Mouse (Mus musculus) midbrain, embryonic 16.5 days (tissue): Measurements from ENCODE around the gene Pax5. TPM values are rescaled to one million over a fixed set of nuclear protein-coding genes. Genes with fewer than 3 reads are reported as not detected.

Experiments used
- ATAC-seq: fragments of 200-750 bp; cut with Nextera tagmentation; 2 replicates; pipeline ENCODE4 v1.8.0; 2017; ENCODE audit warnings: moderate TSS enrichment
- H3K27ac ChIP-seq: fragments of 300-500 bp; sonication (generic); 2 replicates; pipeline ENCODE4 v1.5.1; 2014; ENCODE audit warnings: mild to moderate bottlenecking, low read length, mixed read lengths
- H3K27me3 ChIP-seq: fragments of 300-500 bp; sonication (generic); 2 replicates; pipeline ENCODE4 v1.6.1; 2014; ENCODE audit warnings: low read depth, low read length, mixed read lengths; ENCODE audit not compliant: control insufficient read depth, insufficient read depth
- H3K36me3 ChIP-seq: fragments of 300-500 bp; sonication (generic); 2 replicates; pipeline ENCODE4 v1.6.1; 2014; ENCODE audit warnings: mild to moderate bottlenecking, low read length, moderate library complexity, mixed read lengths; ENCODE audit not compliant: control insufficient read depth, insufficient read depth
- H3K4me1 ChIP-seq: fragments of 300-500 bp; sonication (generic); 2 replicates; pipeline ENCODE4 v1.6.1; 2014; ENCODE audit warnings: mild to moderate bottlenecking, low read length, mixed read lengths; ENCODE audit not compliant: control insufficient read depth, insufficient read depth
- H3K4me2 ChIP-seq: fragments of 300-500 bp; sonication (generic); 2 replicates; pipeline ENCODE4 v1.6.1; 2014; ENCODE audit warnings: mild to moderate bottlenecking, low read length, mixed read lengths
- H3K4me3 ChIP-seq: fragments of 300-500 bp; sonication (generic); 2 replicates; pipeline ENCODE4 v1.5.1; 2014; ENCODE audit warnings: low read depth, mild to moderate bottlenecking, low read length, moderate library complexity, mixed read lengths
- H3K9ac ChIP-seq: fragments of 300-500 bp; sonication (generic); 2 replicates; pipeline ENCODE4 v1.6.1; 2014; ENCODE audit warnings: low read depth, low read length, mixed read lengths
- H3K9me3 ChIP-seq: fragments of 300-500 bp; sonication (generic); replicated peaks from 2 replicates; pipeline ENCODE4 v1.6.1; 2014; ENCODE audit warnings: mild to moderate bottlenecking, low read length, mixed read lengths; ENCODE audit not compliant: control insufficient read depth, poor library complexity, severe bottlenecking
- WGBS: fragments of 180-500 bp; shearing (Covaris S2); extraction: QIAGEN DNeasy Blood & Tissue Kit; methylation state at CpG from one replicate; pipeline ENCODE4 v1.1.7; 2014; 5-methylcytosine and 5-hydroxymethylcytosine counted together
- polyA plus RNA-seq: library from polyadenylated mRNA; unstranded; fragments of >200 nt; fragmentation: Nextera tagmentation; extraction: Ambion mirVana; gene quantifications from 2 replicates; pipeline ENCODE4 v1.2.1, GENCODE M21; 2015

Gene Pax5
- polyA plus RNA-seq, 1 experiment from 2014 or later = 3.6 TPM

DNA sequence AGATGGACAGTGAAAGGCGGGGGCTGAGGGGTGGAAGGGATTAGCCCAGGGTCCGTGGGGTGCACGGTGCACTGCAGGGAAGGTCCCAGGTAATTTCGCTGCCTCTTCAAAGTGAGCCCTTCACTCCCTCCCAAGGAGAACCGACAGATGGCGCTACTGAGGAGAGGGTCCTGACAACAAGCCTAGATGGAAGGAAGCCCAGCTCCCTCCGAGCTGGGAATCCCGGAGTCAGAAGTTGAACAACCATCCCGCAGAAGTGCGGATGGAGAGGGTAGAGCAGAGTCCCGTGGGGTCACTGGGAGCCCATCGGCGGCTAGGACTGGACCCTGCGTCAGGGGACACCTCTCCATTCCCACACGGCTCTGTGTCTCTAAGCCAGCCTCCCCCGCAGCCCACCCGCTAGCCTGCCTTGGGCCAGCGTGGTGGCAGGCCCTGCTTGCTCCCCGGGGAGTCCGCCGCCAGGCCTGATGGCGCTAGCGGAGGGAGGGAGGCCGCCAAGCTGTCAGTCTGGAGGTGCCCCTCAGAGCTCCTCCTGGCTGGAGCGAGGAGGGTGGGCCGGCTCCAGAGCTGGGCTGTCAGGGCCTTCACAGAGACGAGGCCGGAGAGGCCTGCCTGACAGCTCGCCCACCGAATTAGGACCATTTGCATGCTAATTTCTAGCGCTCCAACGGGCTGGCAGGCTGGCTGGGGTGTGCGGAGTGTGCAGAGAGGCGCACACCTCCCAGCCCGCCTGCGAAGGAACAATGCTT is 152.3 kb downstream of the Pax5 start:
- H3K9me3 ChIP-seq = no peaks in the 10 kb centered on the region
- WGBS = 2% methylated on average over 36 of the region's 36 CpGs
- peak overlapping the region; percentile 26 for H3K4me3 ChIP-seq
- peak overlapping the region; percentile 62 for H3K27ac ChIP-seq
- H3K27me3 ChIP-seq = peaks cover 5% of the 10 kb centered on the region; the same call in 1 of the 2 replicates
- peak overlapping the region; percentile 65 for H3K9ac ChIP-seq
- H3K4me2 ChIP-seq = peak overlapping the region; percentile 60
- H3K4me1 ChIP-seq = peaks cover 12% of the 10 kb centered on the region; the same call in 1 of the 2 replicates
- no peaks in the 10 kb centered on the region for H3K36me3 ChIP-seq
- ATAC-seq = peak; percentile 86

DNA sequence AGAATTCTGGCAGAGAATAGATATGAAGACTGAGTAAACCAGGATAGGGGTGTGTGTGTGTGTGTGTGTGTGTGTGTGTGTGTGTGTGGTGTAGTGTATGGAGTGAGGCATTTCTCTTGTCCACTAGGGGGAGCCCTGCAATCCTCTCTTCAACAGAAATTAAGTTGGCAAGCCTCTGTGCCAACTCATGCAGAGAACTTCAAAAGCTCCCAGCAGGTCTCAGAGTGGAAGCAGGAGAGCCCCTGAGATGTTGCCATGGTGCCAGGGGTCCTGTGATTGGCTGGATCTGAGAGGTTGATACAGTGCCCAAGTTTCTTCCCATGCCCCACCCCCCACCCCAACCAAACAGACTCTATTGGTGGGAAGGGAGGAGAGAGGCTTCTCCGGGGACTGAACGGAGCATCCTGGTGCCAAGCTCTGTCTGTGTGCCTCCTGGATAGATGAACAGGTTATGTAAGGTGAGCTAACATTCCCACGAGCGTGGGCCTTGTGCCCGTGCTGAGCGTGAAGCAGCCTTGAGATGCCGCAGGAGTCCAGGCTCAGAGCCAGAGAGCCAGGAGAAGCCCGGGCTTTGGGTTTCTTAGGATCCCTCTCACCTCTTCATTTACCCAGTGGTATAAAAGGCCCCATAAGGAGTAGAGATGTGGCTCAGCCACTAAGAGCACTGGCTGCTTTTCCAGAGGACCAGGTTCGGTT is 153.6 kb downstream of the Pax5 start:
- H3K36me3 ChIP-seq = no peaks in the 10 kb centered on the region
- no peak overlapping the region for H3K4me2 ChIP-seq
- no peak for ATAC-seq
- no peaks in the 10 kb centered on the region for H3K9me3 ChIP-seq
- no peak overlapping the region for H3K9ac ChIP-seq
- H3K4me3 ChIP-seq = no peak overlapping the region
- no peak overlapping the region for H3K27ac ChIP-seq
- peaks cover 5% of the 10 kb centered on the region; the same call in 1 of the 2 replicates for H3K27me3 ChIP-seq
- H3K4me1 ChIP-seq = peaks cover 12% of the 10 kb centered on the region; the same call in 1 of the 2 replicates
- 91% methylated on average over 9 of the region's 9 CpGs for WGBS

DNA sequence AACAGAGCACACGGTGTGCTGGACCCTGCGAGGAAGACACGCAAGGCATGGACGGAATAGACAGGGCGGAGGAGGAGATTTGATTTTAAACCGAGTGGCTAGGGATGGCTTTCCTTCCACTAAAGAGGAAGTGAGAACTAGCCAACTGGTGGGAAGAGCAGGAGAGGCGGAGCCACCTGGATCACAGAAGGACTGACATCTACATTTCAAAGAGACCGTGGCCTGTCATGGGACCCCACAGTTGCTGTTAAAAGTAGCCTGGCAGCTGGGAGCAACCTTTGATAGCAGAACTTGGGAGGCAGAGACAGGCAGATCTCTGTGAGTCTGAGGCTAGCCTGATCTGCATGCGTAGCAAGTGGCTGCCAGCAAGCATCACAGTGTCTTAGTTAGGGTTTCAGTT is 154.7 kb downstream of the Pax5 start:
- no peak overlapping the region for H3K9ac ChIP-seq
- H3K36me3 ChIP-seq = no peaks in the 10 kb centered on the region
- H3K9me3 ChIP-seq = no peaks in the 10 kb centered on the region
- peaks cover 5% of the 10 kb centered on the region; the same call in 1 of the 2 replicates for H3K27me3 ChIP-seq
- WGBS = 89% methylated on average over 9 of the region's 9 CpGs
- no peak overlapping the region for H3K27ac ChIP-seq
- H3K4me2 ChIP-seq = no peak overlapping the region
- no peak overlapping the region for H3K4me3 ChIP-seq
- no peak for ATAC-seq
- peaks cover 12% of the 10 kb centered on the region; the same call in 1 of the 2 replicates for H3K4me1 ChIP-seq

DNA sequence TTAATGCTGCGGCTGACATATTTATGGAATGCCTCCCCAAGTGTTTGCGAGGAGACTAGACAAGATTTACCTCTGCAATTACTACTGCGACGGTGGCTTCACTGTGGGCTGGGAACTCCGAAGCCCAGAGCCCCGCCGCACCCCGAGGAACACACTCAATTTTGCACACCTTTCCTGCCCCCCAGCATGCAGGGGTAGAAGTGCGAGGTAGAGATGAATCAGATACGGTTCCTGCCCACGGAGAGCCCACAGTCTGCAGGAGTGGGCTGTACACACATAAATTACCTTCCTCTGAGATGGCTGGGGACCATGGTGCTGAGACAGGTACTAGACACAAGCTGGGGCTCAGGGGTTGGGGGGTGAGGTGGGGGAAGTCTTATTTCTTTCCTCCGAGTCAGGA is 158.8 kb downstream of the Pax5 start:
- WGBS = 84% methylated on average over 12 of the region's 12 CpGs
- H3K4me2 ChIP-seq = no peak overlapping the region

DNA sequence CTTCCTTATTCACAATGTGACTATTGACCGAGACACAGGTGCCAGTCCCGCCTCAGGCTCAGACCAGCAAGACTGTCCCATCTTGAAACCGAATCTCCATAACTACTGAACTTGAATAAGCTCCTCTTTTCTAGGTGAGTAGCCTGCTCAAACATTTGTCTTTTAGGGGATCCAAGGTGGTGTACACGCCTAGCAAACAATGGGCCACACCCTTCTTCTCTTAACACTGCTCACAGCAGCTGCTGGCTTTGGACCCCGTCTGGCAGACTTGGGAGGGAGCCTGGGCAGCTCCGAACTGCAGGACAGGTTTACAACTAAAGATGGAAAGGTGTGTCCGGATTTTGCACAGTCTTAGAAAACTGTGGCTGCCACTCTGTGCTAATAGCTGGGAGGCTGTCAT is 161.3 kb downstream of the Pax5 start:
- no peaks in the 10 kb centered on the region for H3K27me3 ChIP-seq
- no peak overlapping the region for H3K27ac ChIP-seq
- no peaks in the 10 kb centered on the region for H3K9me3 ChIP-seq
- no peaks in the 10 kb centered on the region for H3K4me1 ChIP-seq
- WGBS = 93% methylated on average over 7 of the region's 7 CpGs
- no peak overlapping the region for H3K9ac ChIP-seq
- no peak for ATAC-seq
- no peak overlapping the region for H3K4me2 ChIP-seq
- H3K36me3 ChIP-seq = no peaks in the 10 kb centered on the region
- no peak overlapping the region for H3K4me3 ChIP-seq

More for the DNA sequence above, 158.8 kb downstream of the Pax5 start:
- H3K27me3 ChIP-seq = no peaks in the 10 kb centered on the region; the same call in 1 of the 2 replicates
- no peaks in the 10 kb centered on the region for H3K9me3 ChIP-seq
- no peak overlapping the region for H3K27ac ChIP-seq
- no peak overlapping the region for H3K4me3 ChIP-seq
- no peak for ATAC-seq
- H3K36me3 ChIP-seq = no peaks in the 10 kb centered on the region
- no peaks in the 10 kb centered on the region for H3K4me1 ChIP-seq
- no peak overlapping the region for H3K9ac ChIP-seq

DNA sequence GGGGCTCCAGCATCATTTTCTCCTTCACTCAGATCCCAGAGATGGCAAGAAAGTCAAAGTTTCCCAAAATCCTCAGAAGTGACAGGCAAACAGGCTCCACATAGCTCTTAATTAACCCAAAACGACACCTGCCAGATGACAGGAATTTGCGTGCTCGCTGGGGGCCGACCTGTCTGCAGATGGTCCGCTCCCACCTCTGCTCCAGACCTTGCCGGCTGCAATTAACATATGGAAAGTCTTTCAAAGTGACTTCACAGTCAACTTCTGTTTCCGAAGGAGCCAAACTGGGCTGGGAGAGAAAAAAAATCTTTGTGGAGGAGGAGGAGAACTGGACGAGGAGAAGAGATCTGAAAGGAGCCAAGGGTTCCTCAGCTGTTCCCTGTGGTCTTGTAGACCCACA is 164.6 kb downstream of the Pax5 start:
- Histone ChIP-seq H3K4me2 (no peak overlapping the region), H3K4me1 (no peaks in the 10 kb centered on the region), H3K27ac (no peak overlapping the region), H3K4me3 (no peak overlapping the region), H3K36me3 (no peaks in the 10 kb centered on the region), H3K27me3 (no peaks in the 10 kb centered on the region), H3K9me3 (no peaks in the 10 kb centered on the region), H3K9ac (no peak overlapping the region)
- WGBS = 35% methylated on average over 8 of the region's 8 CpGs
- ATAC-seq = no peak

DNA sequence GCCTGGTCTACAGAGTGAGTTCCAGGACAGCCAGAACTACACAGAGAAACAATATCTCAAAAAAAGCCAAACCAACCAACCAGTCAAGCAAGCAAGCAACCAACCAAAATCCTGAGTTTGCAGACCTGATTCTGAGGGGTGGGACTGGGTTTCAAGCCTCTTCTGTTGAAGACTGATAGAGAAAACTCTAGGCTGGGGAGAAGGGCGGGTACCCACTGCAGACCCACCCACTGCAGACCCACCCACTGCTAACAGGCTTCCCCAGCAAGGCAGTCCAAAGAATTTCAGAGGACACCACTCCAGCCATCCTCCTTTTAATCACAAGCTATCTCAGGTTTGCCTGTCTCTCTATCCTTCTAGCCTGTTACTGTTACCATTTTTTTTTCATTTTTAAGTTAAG is 165.8 kb downstream of the Pax5 start:
- Histone ChIP-seq H3K9me3 (no peaks in the 10 kb centered on the region), H3K36me3 (no peaks in the 10 kb centered on the region), H3K4me2 (no peak overlapping the region), H3K9ac (no peak overlapping the region), H3K27me3 (no peaks in the 10 kb centered on the region), H3K4me3 (no peak overlapping the region), H3K4me1 (no peaks in the 10 kb centered on the region), H3K27ac (no peak overlapping the region)
- 67% methylated on average over 1 of the region's 1 CpGs for WGBS
- ATAC-seq = no peak

DNA sequence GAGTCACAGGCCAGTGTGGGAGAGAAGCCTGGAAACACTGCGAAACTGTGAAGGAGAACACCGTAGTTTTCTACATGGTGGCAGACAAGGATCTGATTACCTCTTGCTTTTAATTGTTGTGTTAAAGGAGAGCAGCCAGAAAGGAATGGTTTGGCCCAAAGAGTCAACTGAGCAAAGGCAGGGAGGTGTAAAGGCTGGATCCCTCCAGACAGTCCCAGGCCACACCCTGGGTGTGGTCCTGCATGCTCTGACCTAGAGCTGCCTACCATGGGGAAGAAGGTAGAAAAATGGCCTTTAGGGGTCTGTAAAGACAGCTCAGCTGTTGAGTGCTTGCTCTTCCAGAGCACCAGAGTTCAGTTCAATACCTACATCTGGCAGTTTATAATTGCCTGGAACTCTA is 166.4 kb downstream of the Pax5 start:
- no peak overlapping the region for H3K4me2 ChIP-seq
- H3K9me3 ChIP-seq = no peaks in the 10 kb centered on the region
- no peaks in the 10 kb centered on the region for H3K27me3 ChIP-seq
- H3K4me3 ChIP-seq = no peak overlapping the region
- no peak overlapping the region for H3K27ac ChIP-seq
- no peak for ATAC-seq
- no peaks in the 10 kb centered on the region for H3K4me1 ChIP-seq
- WGBS = 96% methylated on average over 2 of the region's 2 CpGs
- no peaks in the 10 kb centered on the region for H3K36me3 ChIP-seq
- H3K9ac ChIP-seq = no peak overlapping the region

DNA sequence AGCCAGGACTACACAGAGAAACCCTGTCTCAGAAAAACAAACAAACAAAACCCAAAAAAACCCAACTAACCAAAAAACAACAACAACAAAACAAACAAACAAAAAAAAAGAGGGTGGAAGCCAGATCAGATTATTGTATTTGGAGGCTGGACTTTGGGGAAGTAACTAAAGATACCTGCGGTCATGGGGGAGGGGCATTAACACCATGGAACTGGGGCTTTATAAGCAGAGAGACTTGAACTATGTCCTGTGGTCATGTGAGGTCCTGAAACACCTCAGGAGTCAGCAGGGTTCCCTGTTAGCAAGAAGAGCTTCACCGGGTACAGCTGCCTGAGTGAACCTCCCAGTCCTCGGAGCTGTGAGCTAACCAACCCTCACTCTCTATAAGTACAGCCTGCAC is 168.2 kb downstream of the Pax5 start:
- no peak for ATAC-seq
- no peak overlapping the region for H3K4me2 ChIP-seq
- H3K4me3 ChIP-seq = no peak overlapping the region
- H3K36me3 ChIP-seq = no peaks in the 10 kb centered on the region
- no peaks in the 10 kb centered on the region for H3K4me1 ChIP-seq
- no peaks in the 10 kb centered on the region for H3K27me3 ChIP-seq
- 87% methylated on average over 3 of the region's 3 CpGs for WGBS
- no peak overlapping the region for H3K27ac ChIP-seq
- H3K9me3 ChIP-seq = no peaks in the 10 kb centered on the region
- no peak overlapping the region for H3K9ac ChIP-seq
